Mouse (Mus musculus) T-helper 17 cell (primary cell): ENCODE results near the gene Zfp827.

ENCODE experiments used
- in situ Hi-C, 2 experiments: fragments of 300-600 bp; cut with MboI, MseI; formaldehyde crosslinking; loops; 1 replicate in 1 of 2; 2 replicates in 1 of 2; pipeline ENCODE4 v1.15.1; 2025; ENCODE audit warnings: high pct_unique_total_duplicates in 2 of 2

The Zfp827 gene

DNA sequence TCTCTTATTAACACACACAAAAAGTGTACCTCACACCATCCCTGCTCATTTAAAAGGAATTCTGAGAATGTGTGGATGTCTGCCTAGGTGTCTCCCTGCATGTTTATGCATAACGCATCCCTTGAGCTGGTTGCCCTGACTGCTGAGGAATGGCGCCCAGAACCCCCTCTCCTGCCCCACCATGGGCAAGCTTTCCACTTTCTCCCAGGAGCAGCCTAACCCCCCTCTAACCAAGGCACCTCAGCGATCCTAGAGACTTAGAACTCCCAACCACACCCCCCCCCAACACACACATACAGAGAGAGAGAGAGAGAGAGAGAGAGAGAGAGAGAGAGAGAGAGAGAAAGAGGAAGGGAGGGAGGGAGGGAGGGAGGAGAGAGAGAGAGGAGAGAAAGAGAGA lies 179.9 kb downstream of the Zfp827 start:
- in situ Hi-C loops = loop anchor here in 1 of 2 experiments (25.0 kb wide), 1 partner anchor 1146 kb away; no protein-coding TSS in a partner anchor

DNA sequence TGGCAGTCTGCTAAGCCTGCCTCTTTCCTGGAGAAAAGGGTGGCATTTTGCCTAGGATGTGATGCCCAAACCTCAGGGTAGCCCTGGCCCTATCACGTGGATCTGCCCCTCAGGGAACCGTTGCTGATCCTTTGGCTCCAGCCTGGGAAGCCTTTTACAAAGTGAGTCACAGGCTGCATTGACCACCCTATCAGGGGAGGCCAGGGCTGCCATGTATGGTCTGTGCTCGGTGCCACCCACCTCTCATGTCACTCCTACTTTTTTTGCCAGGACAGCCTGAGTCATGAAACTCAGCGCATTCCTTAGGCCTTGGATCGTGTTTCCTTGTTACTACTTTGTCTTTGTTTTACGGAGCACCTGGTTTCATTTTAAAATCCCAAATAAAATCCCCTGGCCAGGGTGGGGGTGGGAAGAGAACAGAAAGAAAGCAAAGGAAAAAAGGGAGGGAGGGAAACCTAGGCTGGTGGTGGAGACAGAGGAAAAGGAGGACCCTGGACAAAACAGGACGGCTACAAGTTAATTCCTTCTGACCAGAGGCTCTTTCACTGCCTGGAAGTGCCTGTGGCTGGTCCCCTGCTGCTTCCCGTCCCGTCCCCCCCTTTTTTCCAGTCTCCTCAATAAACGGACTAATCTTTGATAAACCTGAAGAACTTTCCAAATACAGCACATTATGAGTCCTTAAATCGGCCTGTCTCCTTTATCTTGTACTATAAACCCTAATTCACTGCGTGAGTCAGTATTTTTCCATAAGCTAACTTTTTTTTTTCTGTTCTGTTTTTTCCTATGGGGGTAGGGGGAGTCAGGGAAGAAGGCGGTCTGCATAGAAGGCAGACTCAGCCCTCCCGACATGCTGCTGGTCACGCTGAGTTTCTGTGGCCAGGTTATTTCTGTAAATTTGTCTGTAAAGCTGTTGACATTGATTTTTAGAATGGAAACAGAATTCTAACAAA lies 180.7 kb downstream of the Zfp827 start:
- in situ Hi-C loops = loop anchor here in 1 of 2 experiments (25.0 kb wide), 1 partner anchor 1147 kb away; no protein-coding TSS in a partner anchor

DNA sequence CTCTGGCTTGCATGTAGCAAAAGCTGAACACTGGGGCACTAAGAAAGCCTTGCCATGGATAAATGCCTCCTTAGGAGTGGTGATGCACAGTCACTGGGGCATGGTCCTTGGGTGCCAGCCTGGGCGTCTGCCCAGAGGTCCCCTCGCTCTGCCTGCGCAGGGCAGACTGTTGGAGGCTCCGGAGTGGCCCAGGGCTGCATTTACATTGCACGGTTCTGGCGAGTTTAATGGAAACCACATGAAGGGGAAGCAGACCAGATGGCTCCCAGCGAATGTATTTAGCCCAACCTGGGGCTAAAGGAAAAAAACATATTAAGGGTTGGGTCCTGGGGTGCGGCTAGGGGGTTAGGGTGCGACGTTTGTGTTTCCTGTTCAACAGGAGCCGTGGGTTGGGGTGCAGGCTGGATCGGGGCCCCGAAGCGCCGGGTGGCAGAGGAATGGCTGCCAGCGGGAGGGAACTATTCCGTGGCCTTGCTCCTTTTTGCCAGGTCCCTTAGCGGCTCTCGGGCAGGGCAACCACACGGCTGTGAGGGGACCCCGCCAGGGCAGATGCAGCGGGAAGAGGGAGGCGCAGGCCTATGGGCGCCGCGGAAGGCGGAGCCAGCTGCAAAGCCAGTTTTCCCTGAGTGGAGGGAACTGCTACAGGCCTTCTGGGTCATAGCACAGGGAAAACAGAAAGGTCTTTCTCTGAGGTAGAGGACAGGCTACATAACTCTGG lies 181.6 kb downstream of the Zfp827 start:
- in situ Hi-C loops = loop anchor here in 1 of 2 experiments (25.0 kb wide), 1 partner anchor 1147 kb away; no protein-coding TSS in a partner anchor

DNA sequence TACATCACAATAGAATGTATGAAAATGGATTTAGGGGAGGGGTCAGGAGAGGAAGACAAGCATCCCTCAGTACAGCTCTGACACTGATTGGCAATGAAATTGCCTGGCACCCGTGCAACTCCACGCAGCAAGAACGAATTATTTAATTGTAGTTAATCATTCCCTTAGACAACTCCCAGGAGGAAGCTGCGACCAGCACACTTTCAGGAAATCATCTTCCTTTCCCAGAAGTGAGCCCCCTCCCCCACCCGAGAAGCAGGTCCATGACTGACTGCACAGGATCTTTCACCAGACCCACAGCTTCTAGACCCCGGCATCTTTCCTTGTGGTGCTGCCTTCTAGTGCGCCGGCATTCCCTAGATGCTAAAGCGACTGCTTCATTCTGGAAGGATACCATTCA lies 183.4 kb downstream of the Zfp827 start:
- in situ Hi-C loops = loop anchor here in 1 of 2 experiments (25.0 kb wide), 1 partner anchor 1149 kb away; no protein-coding TSS in a partner anchor

DNA sequence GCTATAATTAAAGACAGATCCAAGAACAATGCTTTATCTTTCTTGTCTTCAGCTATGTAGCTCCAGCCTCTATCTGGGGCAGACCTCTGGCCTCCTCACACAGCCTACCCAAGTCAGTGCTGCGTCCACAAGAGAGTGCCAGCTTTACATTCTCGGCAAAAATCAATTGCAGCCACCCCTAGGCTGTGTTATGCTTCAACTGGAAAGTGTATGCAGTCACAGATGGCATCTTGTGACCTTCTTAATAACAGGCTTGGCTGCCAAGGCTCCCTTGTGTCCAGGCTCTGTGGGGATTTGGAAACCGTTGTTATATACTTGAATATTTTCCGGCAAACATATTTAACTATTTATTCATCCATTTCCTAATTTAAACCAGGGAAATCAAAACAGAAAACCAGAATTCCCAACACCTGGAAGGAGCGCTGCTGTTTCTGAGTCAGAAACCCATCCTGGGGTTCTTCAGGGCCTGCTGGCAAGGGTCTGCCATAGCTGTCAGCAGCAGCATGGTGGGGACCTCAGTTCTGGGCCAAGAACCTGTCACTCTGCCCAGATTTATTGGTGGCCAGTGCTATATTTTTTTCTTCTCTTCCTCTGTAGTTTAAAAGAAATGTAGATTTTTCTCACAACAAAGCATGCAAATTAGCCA lies 194.0 kb downstream of the Zfp827 start:
- in situ Hi-C loops = loop anchor here in 1 of 2 experiments (25.0 kb wide), 1 partner anchor 1160 kb away; no protein-coding TSS in a partner anchor

DNA sequence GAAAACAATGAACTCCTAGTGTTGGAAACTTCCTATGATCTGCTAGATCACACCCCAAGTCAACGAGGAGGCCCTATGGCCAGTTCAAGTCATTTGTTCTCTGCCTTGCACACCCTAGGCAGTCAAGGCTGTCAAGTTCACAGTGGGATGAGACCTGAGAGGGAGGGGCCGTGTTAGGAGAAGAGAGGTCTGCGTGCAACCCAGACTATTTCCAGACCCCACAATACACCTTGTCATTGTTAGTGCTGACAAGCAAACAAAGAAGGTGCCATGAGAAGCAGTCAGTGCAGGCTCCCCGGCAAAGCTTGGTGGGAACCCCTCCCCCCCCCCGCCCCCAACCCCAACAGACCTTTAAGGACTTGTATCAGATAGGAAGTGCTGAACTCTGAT lies 194.5 kb downstream of the Zfp827 start:
- in situ Hi-C loops = loop anchor here in 1 of 2 experiments (25.0 kb wide), 1 partner anchor 1160 kb away; no protein-coding TSS in a partner anchor

DNA sequence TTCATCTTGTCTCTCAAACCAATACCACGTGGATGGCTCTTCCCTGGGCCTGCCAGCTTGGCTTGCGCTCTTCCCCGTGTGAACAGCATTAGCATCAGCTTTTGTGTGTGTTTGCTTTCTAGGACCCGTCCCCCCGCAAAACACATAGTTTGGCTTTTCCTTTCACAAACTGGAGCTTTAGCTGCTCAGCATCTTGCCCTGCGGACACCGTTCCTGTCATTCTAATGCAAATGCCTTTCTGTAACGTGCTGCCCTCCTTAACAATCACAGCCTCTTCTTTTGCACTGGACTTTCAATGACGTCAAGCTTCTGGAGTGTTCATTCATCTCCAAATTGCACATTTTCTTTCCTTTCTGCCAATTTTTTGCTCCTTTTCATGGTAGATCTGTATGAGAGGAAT lies 196.1 kb downstream of the Zfp827 start:
- in situ Hi-C loops = loop anchor here in 1 of 2 experiments (25.0 kb wide), 1 partner anchor 1162 kb away; no protein-coding TSS in a partner anchor

DNA sequence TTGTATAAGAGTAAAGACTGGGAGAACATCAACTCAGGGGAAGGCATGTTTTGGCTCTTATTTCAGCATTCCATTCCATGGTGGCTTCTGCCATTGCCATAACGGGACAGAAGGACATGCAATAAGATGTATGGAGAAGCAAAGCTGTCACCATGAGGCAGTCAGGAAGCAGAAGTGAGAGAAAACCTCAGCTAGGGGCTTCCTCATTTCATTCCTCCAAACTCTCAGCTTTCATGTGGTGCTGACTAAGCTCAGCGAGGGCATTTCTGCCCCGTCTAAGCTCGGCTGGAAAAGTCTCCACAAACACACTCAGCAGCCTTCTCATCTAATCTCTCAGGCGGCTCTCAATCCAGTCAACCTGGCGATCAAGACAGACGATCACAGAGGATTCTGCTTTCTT lies 197.3 kb downstream of the Zfp827 start:
- in situ Hi-C loops = no loop called here

DNA sequence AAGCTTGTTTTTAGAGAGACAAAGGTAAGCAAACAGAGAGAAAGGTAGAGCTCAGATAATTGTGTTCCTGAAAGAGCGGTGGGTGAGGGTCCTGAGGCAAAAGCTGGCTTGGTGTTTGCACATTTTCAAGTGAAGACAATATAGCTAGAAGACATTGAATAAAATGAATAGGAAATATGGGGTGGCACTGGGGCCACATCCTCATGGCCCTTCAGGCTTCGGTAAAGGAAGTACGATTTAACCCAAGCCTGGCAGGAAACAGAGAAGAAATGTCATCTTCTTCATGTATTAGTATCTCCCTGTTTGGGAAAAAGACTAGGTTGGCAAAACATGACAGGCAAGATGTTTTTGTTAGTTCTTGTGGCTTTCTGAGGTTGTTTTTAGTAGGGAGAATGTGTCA lies 197.8 kb downstream of the Zfp827 start:
- in situ Hi-C loops = no loop called here

DNA sequence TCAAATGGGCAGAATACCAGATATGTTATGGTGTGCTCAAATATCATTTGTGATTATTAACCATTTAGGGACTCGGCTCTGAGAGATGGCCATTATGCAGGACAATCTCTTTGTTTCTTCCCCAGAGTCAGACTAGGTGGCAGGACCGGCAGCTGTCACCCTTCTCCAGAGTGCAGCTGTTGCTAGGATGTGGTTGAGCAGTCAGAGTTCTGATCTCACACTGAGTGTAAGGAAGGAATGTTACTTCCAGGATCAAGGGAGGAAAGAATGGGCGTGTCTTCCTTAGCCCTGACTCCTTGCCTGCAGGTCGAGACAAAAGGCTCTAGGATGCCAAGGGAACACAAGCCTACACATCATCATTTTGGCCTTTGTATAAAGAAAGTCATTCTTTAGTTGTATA lies 199.0 kb downstream of the Zfp827 start:
- in situ Hi-C loops = no loop called here

DNA sequence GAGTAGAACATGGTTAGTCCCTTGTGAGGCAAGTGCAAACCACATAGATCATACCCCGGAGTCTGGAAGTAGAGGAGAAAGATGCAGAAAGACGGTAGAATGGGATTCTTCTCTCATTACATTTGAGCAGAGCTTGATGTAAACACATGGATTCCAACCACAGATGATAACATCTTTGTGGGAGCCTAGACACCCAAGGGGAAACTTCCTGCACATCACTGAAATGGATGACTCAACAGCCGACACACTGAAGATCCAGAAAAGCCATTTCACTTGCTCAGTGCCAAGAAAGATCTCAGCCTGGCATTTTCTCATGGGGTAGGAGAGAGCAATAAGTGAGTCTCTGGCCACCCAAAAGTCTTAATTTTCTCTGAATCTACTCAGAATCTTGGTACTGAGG lies 199.7 kb downstream of the Zfp827 start:
- in situ Hi-C loops = no loop called here

DNA sequence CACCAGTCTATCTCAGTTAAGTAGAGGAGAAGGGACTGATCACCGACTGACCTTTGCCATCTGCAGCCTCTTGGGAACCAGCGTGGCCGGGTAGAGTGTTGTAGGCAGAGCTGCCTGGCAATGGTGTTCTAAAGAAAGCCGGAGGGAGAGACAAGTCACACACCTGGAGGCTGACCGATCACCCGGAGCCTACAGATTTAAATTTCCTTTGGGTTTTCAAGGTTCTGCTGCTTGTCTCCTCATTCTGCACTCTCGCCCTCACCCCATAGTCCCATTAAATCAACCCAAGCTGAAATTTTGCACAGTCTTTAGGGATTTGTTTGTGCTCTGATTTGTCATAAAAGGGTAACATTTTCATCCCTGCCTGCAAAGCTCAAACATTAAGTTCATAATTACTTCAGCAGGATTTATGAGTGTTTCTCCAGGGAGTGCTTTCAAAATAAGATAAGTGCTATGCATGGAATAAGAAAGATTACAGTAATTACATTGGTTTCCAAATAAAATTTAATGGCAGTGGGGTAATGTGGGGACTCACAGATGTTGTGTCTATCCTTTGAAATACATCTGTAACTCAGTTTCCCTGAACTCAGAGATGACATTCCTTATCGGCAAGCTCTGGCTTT lies 201.1 kb downstream of the Zfp827 start:
- in situ Hi-C loops = no loop called here

DNA sequence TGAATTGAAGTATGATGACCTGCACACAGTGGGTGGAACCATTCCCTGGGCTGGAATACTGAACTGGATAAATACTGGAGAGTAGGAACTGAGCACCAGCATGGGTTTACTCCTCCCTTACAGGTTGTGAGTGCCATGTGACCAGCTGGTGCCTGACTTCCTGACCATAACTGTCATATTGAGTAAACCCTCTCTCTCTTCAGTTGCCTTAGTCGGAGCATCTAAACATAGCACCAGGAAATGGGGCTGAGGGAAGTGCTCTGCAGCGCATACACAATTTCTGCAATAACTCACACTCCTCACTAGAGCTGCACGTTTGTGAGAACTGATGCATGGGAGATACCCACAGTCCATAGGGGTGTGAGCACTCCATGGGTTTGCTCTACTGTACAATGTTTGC lies 211.1 kb downstream of the Zfp827 start:
- in situ Hi-C loops = no loop called here

DNA sequence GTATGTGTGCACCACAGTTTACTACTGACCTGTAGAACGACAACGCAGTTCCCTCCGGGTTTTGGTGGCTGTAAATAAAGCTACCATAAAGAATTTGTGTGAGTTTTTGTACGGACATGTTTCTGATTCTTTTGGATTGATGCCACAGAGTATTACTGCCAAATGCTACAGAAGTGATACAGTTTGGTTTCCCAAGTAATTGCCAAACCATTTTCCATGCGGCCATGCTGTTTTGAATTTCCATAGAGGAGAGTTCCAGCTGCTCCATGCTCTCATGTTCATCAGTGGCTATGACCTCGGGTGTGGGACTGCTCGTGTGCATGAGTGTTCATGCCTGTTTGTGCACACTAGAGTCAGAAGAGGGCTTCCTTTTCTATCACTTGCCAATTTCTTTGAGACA lies 211.8 kb downstream of the Zfp827 start:
- in situ Hi-C loops = loop anchor here in 1 of 2 experiments (10.0 kb wide), 1 partner anchor 1005 kb away; no protein-coding TSS in a partner anchor
